Mouse (Mus musculus): ENCODE measurements around the gene Gm48552.

Gene Gm48552

GRCm38 (mm10) chr10:81388505-81389055 lies at the start of gene Gm48552:
Gm48552 (plus strand) TSS chr10:81389005.
- DNase-seq = no peak

- DNase-seq = no peak
These were observed 48.1 kb upstream of the Gm48552 start for GRCm38 (mm10) chr10:81340551-81341332.

GRCm38 (mm10) chr10:81341333-81341949 lies 47.4 kb upstream of the Gm48552 start:
- peak; percentile 81 for DNase-seq

- no peak for DNase-seq
These were observed 45.9 kb upstream of the Gm48552 start, which contains the start of gene Gipc3 for GRCm38 (mm10) chr10:81342686-81343505. Gipc3 (minus strand) TSS chr10:81343266.

GRCm38 (mm10) chr10:81344421-81345161 lies 44.2 kb upstream of the Gm48552 start:
- DNase-seq = no peak

- DNase-seq = no peak
These were observed 43.7 kb upstream of the Gm48552 start for GRCm38 (mm10) chr10:81345162-81345534.

- DNase-seq = peak; percentile 80
These were observed 42.2 kb upstream of the Gm48552 start for GRCm38 (mm10) chr10:81346453-81347067.

GRCm38 (mm10) chr10:81349146-81349545 lies 39.7 kb upstream of the Gm48552 start:
- DNase-seq = peak; percentile 63

GRCm38 (mm10) chr10:81349961-81350350 lies 38.8 kb upstream of the Gm48552 start:
- DNase-seq = no peak

GRCm38 (mm10) chr10:81350351-81351063 lies 38.3 kb upstream of the Gm48552 start, which contains the start of gene Hmg20b:
Hmg20b (minus strand) TSS chr10:81350480.
- DNase-seq = peak; percentile 99

GRCm38 (mm10) chr10:81351678-81352291 lies 37.0 kb upstream of the Gm48552 start:
- no peak for DNase-seq

- no peak for DNase-seq
These were observed 33.9 kb upstream of the Gm48552 start for GRCm38 (mm10) chr10:81354738-81355477.

- DNase-seq = no peak
These were observed 33.3 kb upstream of the Gm48552 start for GRCm38 (mm10) chr10:81355533-81355932.

- DNase-seq = peak; percentile 40
These were observed 32.3 kb upstream of the Gm48552 start for GRCm38 (mm10) chr10:81356352-81356990.

GRCm38 (mm10) chr10:81356991-81357844 lies 31.6 kb upstream of the Gm48552 start, which contains the start of gene Mfsd12:
Mfsd12 (plus strand) TSS chr10:81357491.
- DNase-seq = peak; percentile 93

- no peak for DNase-seq
These were observed 30.6 kb upstream of the Gm48552 start for GRCm38 (mm10) chr10:81358209-81358608.

- DNase-seq = peak; percentile 42
These were observed 30.0 kb upstream of the Gm48552 start for GRCm38 (mm10) chr10:81358841-81359240.

- no peak for DNase-seq
These were observed 28.1 kb upstream of the Gm48552 start for GRCm38 (mm10) chr10:81360721-81361120.
